Mouse (Mus musculus) small intestine, adult 2 months (tissue): ENCODE results near the gene Rapgef2. TPM values are rescaled to one million over a fixed set of nuclear protein-coding genes. Genes with fewer than 3 reads are reported as not detected.

Source experiments
- H3K27ac ChIP-seq: fragments of 200-500 bp; 2 replicates; pipeline ENCODE4 v1.5.1; 2012; ENCODE audit warnings: low read depth, low read length, control low read depth, inconsistent platforms; ENCODE audit not compliant: insufficient read depth
- H3K27me3 ChIP-seq: fragments of 200-500 bp; 2 replicates; pipeline ENCODE4 v1.6.1; 2012; ENCODE audit warnings: mild to moderate bottlenecking, moderate library complexity, low read length, inconsistent platforms; ENCODE audit not compliant: control insufficient read depth, insufficient read depth
- H3K36me3 ChIP-seq: fragments of 200-500 bp; 2 replicates; pipeline ENCODE4 v1.6.1; 2012; ENCODE audit warnings: mild to moderate bottlenecking, low read length, control low read depth, inconsistent platforms; ENCODE audit not compliant: control insufficient read depth, insufficient read depth
- H3K4me1 ChIP-seq: fragments of 200-500 bp; 2 replicates; pipeline ENCODE4 v1.6.1; 2012; ENCODE audit warnings: low read length, inconsistent platforms, mixed read lengths; ENCODE audit not compliant: control insufficient read depth, insufficient read depth, insufficient read length
- H3K4me3 ChIP-seq: fragments of 200-500 bp; 2 replicates; pipeline ENCODE4 v1.5.1; 2012; ENCODE audit warnings: low read depth, mild to moderate bottlenecking, control low read depth, inconsistent platforms, low read length, moderate library complexity
- CTCF ChIP-seq: fragments of 200-500 bp; IDR thresholded peaks from 2 replicates; pipeline ENCODE4 v1.5.1; 2012; ENCODE audit warnings: low read depth, mild to moderate bottlenecking, control low read depth, inconsistent platforms, low read length, moderate library complexity, mixed read lengths; ENCODE audit not compliant: insufficient replicate concordance, insufficient read length; ENCODE audit errors: extremely low read depth
- POLR2A ChIP-seq: fragments of 200-500 bp; IDR thresholded peaks from 2 replicates; pipeline ENCODE4 v1.6.1; 2012; ENCODE audit warnings: low read depth, mild to moderate bottlenecking, control low read depth, inconsistent platforms, low read length, moderate library complexity
- WGBS: fragments of 180-500 bp; shearing (Covaris S2); methylation state at CpG from one replicate; pipeline ENCODE4 v1.1.7; 2018; 5-methylcytosine and 5-hydroxymethylcytosine counted together
- polyA plus RNA-seq: library from polyadenylated mRNA; depleted of rRNA; stranded (reverse); fragments of >200 nt; gene quantifications from 2 replicates; pipeline ENCODE4 v1.2.3, GENCODE M21; 2012

The Rapgef2 gene
- polyA plus RNA-seq, 1 experiment: 8.5 TPM

DNA sequence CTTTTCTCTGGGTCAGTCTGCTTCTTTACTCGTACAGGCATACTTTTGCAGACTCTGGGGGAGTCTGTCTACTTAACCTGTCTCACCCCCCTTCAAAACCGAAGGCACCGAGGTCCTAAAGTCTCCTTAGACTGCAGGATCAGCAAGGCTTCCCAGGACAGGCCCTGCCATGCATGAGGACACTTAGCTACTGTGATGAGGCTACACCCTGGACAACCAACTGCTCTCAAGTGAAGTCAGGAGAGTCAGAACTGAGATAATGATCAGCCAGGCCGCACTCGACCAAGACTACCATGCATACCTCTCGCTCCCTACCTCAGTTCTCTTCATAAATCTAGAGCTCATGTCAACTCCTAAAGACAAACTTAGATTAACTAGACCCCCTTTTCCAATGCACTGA lies 159.5 kb downstream of the Rapgef2 start:
- H3K4me3 ChIP-seq: no peak overlapping the region
- 90% methylated on average over 6 of the region's 6 CpGs for WGBS
- H3K27ac ChIP-seq: no peak overlapping the region
- peaks cover 2% of the 10 kb centered on the region; the same call in 1 of the 2 replicates for H3K4me1 ChIP-seq
- no peak for TF ChIP-seq POLR2A
- TF ChIP-seq CTCF: no peak
- H3K36me3 ChIP-seq: 0 out of 2 replicates have a peak, but pooled peaks cover 1% of the 10 kb centered on the region
- H3K27me3 ChIP-seq: no peaks in the 10 kb centered on the region

DNA sequence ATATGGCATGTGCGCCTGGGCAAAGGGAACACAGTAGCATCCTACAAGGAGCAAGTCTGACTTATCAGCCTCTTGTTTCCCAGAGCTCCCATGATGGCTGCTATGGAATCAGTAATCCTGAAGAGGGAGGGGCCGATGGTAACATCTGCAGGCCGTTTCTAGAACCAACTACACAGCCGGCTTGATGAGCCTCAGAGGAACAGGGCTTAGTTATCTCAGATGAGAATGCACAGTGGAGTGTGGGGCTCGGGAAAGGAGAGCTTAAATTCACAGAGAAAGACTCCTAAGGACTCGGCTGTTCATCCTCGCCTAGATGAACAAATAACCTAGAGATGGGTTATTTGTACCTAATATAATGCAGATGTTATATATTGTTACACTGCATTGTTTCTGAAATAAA lies 164.9 kb downstream of the Rapgef2 start:
- TF ChIP-seq CTCF: no peak
- no peak for TF ChIP-seq POLR2A
- H3K27ac ChIP-seq: no peak overlapping the region
- no peaks in the 10 kb centered on the region for H3K4me1 ChIP-seq
- H3K4me3 ChIP-seq: no peak overlapping the region
- no peaks in the 10 kb centered on the region for H3K27me3 ChIP-seq
- 0 out of 2 replicates have a peak, but pooled peaks cover 1% of the 10 kb centered on the region for H3K36me3 ChIP-seq
- WGBS: 94% methylated on average over 7 of the region's 7 CpGs

DNA sequence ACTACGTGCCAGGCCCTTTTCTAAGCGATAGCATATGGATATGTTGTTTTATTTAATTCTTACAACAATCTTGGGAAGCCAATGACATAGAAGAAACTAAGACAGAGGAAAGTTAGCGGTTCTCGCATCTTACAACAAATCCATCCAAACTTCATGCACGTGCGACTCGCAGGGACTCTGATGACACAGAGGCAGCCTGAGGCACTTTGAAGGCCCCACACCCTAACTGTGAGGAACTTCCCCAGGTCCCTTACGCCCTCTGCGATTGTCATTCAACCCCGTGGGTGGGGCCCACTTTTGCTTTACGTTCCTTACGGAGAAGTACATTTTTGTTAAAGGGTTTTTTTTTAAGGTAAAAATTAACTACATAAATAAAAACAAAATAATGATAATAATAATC lies 166.3 kb downstream of the Rapgef2 start:
- Histone ChIP-seq H3K4me3 (no peak overlapping the region), H3K4me1 (no peaks in the 10 kb centered on the region), H3K27me3 (no peaks in the 10 kb centered on the region), H3K27ac (no peak overlapping the region), H3K36me3 (0 out of 2 replicates have a peak, but pooled peaks cover 1% of the 10 kb centered on the region)
- 94% methylated on average over 12 of the region's 12 CpGs for WGBS
- no peak for TF ChIP-seq POLR2A
- no peak for TF ChIP-seq CTCF

DNA sequence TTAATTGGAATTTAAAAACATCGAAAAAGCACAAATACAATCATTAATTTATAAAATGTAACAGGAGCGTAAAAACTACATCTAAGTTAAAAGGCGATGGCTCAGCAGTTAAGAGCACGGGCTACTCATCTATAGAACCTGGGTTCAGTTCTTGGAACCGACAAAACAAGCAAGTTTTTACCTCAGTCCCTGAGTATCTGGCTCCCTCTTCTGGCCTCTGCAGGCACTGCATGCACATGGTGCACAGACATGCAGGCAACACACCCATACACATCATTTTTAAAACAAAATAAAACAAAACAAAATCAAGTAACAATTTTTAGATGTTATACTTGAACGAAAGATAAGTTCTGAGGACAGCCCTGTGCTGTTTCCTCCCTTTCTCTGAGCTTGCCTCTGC lies 176.2 kb downstream of the Rapgef2 start:
- 98% methylated on average over 6 of the region's 6 CpGs for WGBS
- TF ChIP-seq POLR2A: no peak
- peak; percentile 39; the same call in 1 of the 2 replicates for TF ChIP-seq CTCF
- H3K27ac ChIP-seq: no peak overlapping the region
- no peak overlapping the region for H3K4me3 ChIP-seq
- H3K27me3 ChIP-seq: no peaks in the 10 kb centered on the region
- no peaks in the 10 kb centered on the region for H3K36me3 ChIP-seq
- no peaks in the 10 kb centered on the region for H3K4me1 ChIP-seq

DNA sequence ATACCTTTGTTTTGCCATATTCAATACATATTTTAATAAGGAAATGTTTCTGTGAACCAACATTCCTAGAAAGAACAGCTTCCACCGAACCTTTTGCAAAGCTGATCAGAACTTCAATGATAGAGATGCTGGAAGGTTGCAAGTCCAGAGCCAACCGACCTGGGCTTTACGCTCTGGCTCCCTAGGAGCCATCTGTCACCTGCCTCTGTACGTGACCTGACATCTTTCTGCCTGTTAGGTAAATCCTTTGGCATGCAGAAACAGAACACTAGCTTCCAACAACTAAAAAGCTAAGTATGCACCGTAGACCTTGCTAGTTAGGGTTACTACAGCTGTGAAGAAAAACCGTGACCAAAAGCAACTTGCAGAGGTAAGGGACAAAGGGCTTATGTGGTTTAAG lies 178.1 kb downstream of the Rapgef2 start:
- Histone ChIP-seq H3K36me3 (no peaks in the 10 kb centered on the region; the same call in 1 of the 2 replicates), H3K4me1 (no peaks in the 10 kb centered on the region), H3K27ac (no peak overlapping the region), H3K27me3 (no peaks in the 10 kb centered on the region), H3K4me3 (no peak overlapping the region)
- TF ChIP-seq POLR2A: no peak
- WGBS: 90% methylated on average over 6 of the region's 6 CpGs

DNA sequence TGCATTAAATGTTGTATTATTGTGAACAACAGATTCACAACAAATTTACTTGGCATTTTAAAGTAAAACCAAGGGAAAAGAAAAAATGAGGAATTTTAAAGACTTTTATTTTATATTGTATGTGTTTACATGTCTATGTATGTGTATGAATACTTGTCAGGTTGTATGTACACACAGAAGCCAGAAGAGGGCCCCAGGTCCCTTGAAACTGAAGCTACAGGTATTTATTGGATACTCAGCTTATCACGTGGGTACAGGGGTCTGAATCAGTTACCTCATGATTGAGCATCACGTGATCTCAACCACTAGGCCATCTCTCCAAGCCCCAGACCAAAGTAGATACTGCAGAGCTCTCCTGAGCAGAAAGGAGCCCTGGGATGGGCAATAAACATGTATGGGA lies 180.0 kb downstream of the Rapgef2 start:
- Histone ChIP-seq H3K4me3 (no peak overlapping the region), H3K27ac (no peak overlapping the region), H3K4me1 (no peaks in the 10 kb centered on the region; the same call in 1 of the 2 replicates), H3K27me3 (no peaks in the 10 kb centered on the region), H3K36me3 (peaks cover 2% of the 10 kb centered on the region; the same call in 1 of the 2 replicates)
- 84% methylated on average over 2 of the region's 2 CpGs for WGBS
- TF ChIP-seq POLR2A: no peak
- no peak for TF ChIP-seq CTCF

DNA sequence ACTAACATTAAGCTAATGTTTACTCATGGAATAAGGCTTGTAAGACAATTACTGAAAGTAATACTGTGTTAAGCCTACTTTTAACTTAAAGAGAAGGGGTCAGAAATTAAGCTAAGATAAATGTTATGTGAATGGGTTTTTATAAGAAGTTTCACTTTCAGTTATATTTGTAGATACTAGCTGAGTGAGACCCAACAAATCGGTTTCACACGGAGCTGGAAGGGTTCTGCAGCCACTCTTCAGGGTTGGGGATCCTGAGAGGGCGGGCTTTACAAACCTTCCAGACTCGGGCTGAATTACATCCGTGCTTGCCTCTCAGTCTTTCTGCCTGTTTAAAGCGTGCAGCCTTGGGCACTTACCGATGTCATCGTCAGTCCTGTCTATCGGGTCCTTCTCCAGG lies 182.7 kb downstream of the Rapgef2 start:
- no peak overlapping the region for H3K27ac ChIP-seq
- no peak overlapping the region for H3K4me3 ChIP-seq
- no peaks in the 10 kb centered on the region for H3K27me3 ChIP-seq
- TF ChIP-seq CTCF (no peak), POLR2A (no peak)
- H3K4me1 ChIP-seq: no peaks in the 10 kb centered on the region; the same call in 1 of the 2 replicates
- WGBS: 83% methylated on average over 9 of the region's 9 CpGs
- H3K36me3 ChIP-seq: peaks cover 2% of the 10 kb centered on the region; the same call in 1 of the 2 replicates
